Mouse (Mus musculus) MEL (cell line): ENCODE data around the gene Rhof. TPM values are rescaled to one million over a fixed set of nuclear protein-coding genes. Genes with fewer than 3 reads are reported as not detected.
A peak's percentile ranks its signal among the peaks of the same experiment; 100 is the strongest.

ENCODE experiments used
- DNase-seq: peaks from one replicate; pipeline ENCODE4 v3.0.0; 2011; ENCODE audit warnings: low read depth, low spot score
- H3K27ac ChIP-seq: 2 replicates; pipeline ENCODE4 v1.5.1; 2012; ENCODE audit warnings: low read depth, mild to moderate bottlenecking, control low read depth, low read length, moderate library complexity; ENCODE audit not compliant: control insufficient read depth
- H3K27me3 ChIP-seq, 2 experiments: fragments of 150-350 bp in 1 of 2; sonication (generic) in 1 of 2; 2 replicates each; pipeline ENCODE4 v1.6.1; 2012; ENCODE audit warnings: low read length in 2 of 2, mild to moderate bottlenecking in 2 of 2, improper control_type of control experiment in 1 of 2, moderate library complexity in 1 of 2; ENCODE audit not compliant: insufficient read depth in 2 of 2, control insufficient read depth in 1 of 2
- H3K36me3 ChIP-seq, 2 experiments: 2 replicates each; pipeline ENCODE4 v1.6.1; 2012 to 2014; ENCODE audit warnings: low read length in 2 of 2, improper control_type of control experiment in 1 of 2, inconsistent platforms in 1 of 2, mild to moderate bottlenecking in 1 of 2; ENCODE audit not compliant: insufficient read depth in 2 of 2, control insufficient read depth in 1 of 2
- H3K4me1 ChIP-seq, 2 experiments: fragments of 150-350 bp in 1 of 2; sonication (generic) in 1 of 2; 2 replicates each; pipeline ENCODE4 v1.6.1; 2012; ENCODE audit warnings: low read length in 2 of 2, improper control_type of control experiment in 1 of 2, mild to moderate bottlenecking in 1 of 2; ENCODE audit not compliant: insufficient read depth in 2 of 2, control insufficient read depth in 1 of 2
- H3K4me3 ChIP-seq, 2 experiments: fragments of 150-350 bp in 1 of 2; sonication (generic) in 1 of 2; 2 replicates each; pipeline ENCODE4 v1.5.1; 2012; ENCODE audit warnings: low read depth in 2 of 2, low read length in 2 of 2, mild to moderate bottlenecking in 2 of 2, moderate library complexity in 2 of 2, control low read depth in 1 of 2, improper control_type of control experiment in 1 of 2; ENCODE audit not compliant: control insufficient read depth in 1 of 2, insufficient read depth in 1 of 2
- H3K79me2 ChIP-seq: 2 replicates; pipeline ENCODE4 v1.6.1; 2012; ENCODE audit warnings: mild to moderate bottlenecking, low read length, moderate library complexity; ENCODE audit not compliant: control insufficient read depth, poor library complexity, insufficient read depth
- H3K9ac ChIP-seq: 2 replicates; pipeline ENCODE4 v1.6.1; 2012; ENCODE audit warnings: low read depth, mild to moderate bottlenecking, control low read depth, low read length, moderate library complexity; ENCODE audit not compliant: control insufficient read depth, poor library complexity, severe bottlenecking
- H3K9me3 ChIP-seq: fragments of 150-350 bp; sonication (generic); replicated peaks from 2 replicates; pipeline ENCODE4 v1.6.1; 2012; ENCODE audit warnings: mild to moderate bottlenecking, low read length, improper control_type of control experiment, moderate library complexity; ENCODE audit not compliant: insufficient read depth
- CHD1 ChIP-seq: IDR thresholded peaks from 2 replicates; pipeline ENCODE4 v1.6.1; 2012; ENCODE audit warnings: low read depth, mild to moderate bottlenecking, inconsistent platforms, low read length, improper control_type of control experiment
- E2F4 ChIP-seq: IDR thresholded peaks from 2 replicates; pipeline ENCODE4 v1.6.1; 2011; ENCODE audit warnings: low read depth, low read length, improper control_type of control experiment, borderline replicate concordance
- ETS1 ChIP-seq: IDR thresholded peaks from 2 replicates; pipeline ENCODE4 v1.6.1; 2012; ENCODE audit warnings: low read depth, mild to moderate bottlenecking, inconsistent platforms, low read length, improper control_type of control experiment, moderate library complexity
- GABPA ChIP-seq: IDR thresholded peaks from 2 replicates; pipeline ENCODE4 v1.6.1; 2012; ENCODE audit warnings: low read depth, mild to moderate bottlenecking, inconsistent platforms, low read length, improper control_type of control experiment, moderate library complexity
- GATA1 ChIP-seq: IDR thresholded peaks from 2 replicates; pipeline ENCODE4 v1.6.1; 2011; ENCODE audit warnings: low read depth, low read length, improper control_type of control experiment
- JUND ChIP-seq: IDR thresholded peaks from 2 replicates; pipeline ENCODE4 v1.6.1; 2011; ENCODE audit warnings: low read depth, mild to moderate bottlenecking, improper control_type of control experiment, low read length
- MAX ChIP-seq: IDR thresholded peaks from 2 replicates; pipeline ENCODE4 v1.6.1; 2011; ENCODE audit warnings: low read length, improper control_type of control experiment
- MEF2A ChIP-seq: IDR thresholded peaks from 2 replicates; pipeline ENCODE4 v1.6.1; 2014; ENCODE audit warnings: low read depth, mild to moderate bottlenecking, inconsistent platforms, low read length, improper control_type of control experiment; ENCODE audit not compliant: poor library complexity, insufficient replicate concordance, severe bottlenecking; ENCODE audit errors: extremely low read depth
- NELFE ChIP-seq: IDR thresholded peaks from 2 replicates; pipeline ENCODE4 v1.6.1; 2011; ENCODE audit warnings: low read depth, low read length, improper control_type of control experiment
- POLR2AphosphoS2 ChIP-seq: IDR thresholded peaks from 2 replicates; pipeline ENCODE4 v1.6.1; 2011; ENCODE audit warnings: low read length, improper control_type of control experiment
- RCOR1 ChIP-seq: IDR thresholded peaks from 2 replicates; pipeline ENCODE4 v1.6.1; 2012; ENCODE audit warnings: low read depth, mild to moderate bottlenecking, inconsistent platforms, low read length, improper control_type of control experiment
- SMC3 ChIP-seq: IDR thresholded peaks from 2 replicates; pipeline ENCODE4 v1.6.1; 2011; ENCODE audit warnings: low read depth, low read length, improper control_type of control experiment
- UBTF ChIP-seq: IDR thresholded peaks from 2 replicates; pipeline ENCODE4 v1.6.1; 2012; ENCODE audit warnings: low read depth, mild to moderate bottlenecking, inconsistent platforms, low read length, improper control_type of control experiment, moderate library complexity, borderline replicate concordance; ENCODE audit not compliant: insufficient read depth
- USF2 ChIP-seq, 2 experiments: IDR thresholded peaks; 2 replicates each; pipeline ENCODE4 v1.6.1; 2011 to 2012; ENCODE audit warnings: improper control_type of control experiment in 2 of 2, low read length in 2 of 2, borderline replicate concordance in 1 of 2, inconsistent platforms in 1 of 2, low read depth in 1 of 2, mild to moderate bottlenecking in 1 of 2; ENCODE audit not compliant: insufficient read depth in 1 of 2
- ZMIZ1 ChIP-seq: IDR thresholded peaks from 2 replicates; pipeline ENCODE4 v1.6.1; 2012; ENCODE audit warnings: low read depth, mild to moderate bottlenecking, inconsistent platforms, low read length, improper control_type of control experiment, moderate library complexity
- ZNF384 ChIP-seq: IDR thresholded peaks from 2 replicates; pipeline ENCODE4 v1.6.1; 2012; ENCODE audit warnings: low read depth, mild to moderate bottlenecking, inconsistent platforms, low read length, improper control_type of control experiment
- polyA plus RNA-seq, 2 experiments: library from polyadenylated mRNA; stranded (reverse) in 1 of 2; unstranded in 1 of 2; fragments of >175 nt in 1 of 2; fragments of >200 nt in 1 of 2; gene quantifications; 2 replicates each; pipeline versions ENCODE4 v1.2.1 to v1.2.4; 2012; ENCODE audit warnings: low replicate concordance in 2 of 2, low read depth in 1 of 2; ENCODE audit not compliant: insufficient read length in 2 of 2, insufficient read depth in 1 of 2, missing spikeins in 1 of 2
- total RNA-seq: library from RNA; depleted of rRNA; stranded (reverse); fragments of 300-350 nt; gene quantifications from 2 replicates; pipeline ENCODE4 v1.2.3, GENCODE M21; 2012

The Rhof gene
- total and polyA plus RNA-seq, 3 experiments: 2.5 to 10.4 TPM; not detected in 1

DNA sequence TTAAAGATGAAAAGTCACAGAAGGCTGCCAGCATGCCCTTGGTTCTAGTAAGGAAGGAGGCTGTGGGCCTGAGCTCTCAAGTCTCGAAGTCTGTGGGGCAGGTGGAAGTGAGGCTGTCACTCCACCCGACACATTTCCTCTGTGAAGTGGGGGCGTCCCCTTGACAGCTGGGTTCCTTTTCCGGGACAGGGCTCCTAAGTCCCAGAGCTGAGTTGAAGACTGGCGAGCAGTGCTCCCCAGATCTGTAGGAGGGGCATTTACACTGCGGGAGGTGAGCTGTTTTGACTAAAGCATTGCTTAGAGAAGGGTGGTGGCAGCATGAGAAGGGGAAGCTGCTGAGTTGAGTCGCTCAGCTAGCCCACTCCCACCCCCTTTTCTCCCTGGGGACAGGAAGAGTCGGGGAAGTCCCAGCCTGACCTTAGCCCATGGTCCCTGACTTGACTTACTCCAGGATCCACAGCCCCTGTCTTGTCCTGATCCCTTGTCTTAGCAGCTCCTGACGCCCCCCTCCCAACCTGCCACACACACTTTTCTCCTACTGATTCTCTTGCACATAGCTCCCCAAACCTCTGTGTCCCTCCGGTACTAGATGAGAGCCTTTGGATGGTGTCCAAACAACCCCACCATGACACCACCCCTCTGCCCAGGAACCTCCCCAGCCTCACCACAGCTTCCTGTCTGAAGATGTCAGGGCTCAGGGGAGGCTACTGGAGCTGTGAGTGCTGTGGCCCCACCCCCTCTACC is 3.9 kb downstream of the Rhof start (continued):
- peak; percentile 34; the same call in 1 of the 2 replicates for TF ChIP-seq MAX
- TF ChIP-seq RCOR1: no peak
- TF ChIP-seq MEF2A: no peak
- no peak for TF ChIP-seq USF2 (IDR thresholded peaks at IDR 0.05; ENCODE audit: borderline replicate concordance in 1 of 2, insufficient read depth in 1 of 2, low read depth in 1 of 2, low read length in 2 of 2)
- peak; percentile 47; the same call in 1 of the 2 replicates for TF ChIP-seq ETS1
- peak; percentile 10; the same call in 1 of the 2 replicates for TF ChIP-seq SMC3
- no peak for TF ChIP-seq UBTF
- peak; percentile 45 for TF ChIP-seq NELFE
- no peak for TF ChIP-seq GATA1
- TF ChIP-seq POLR2AphosphoS2: peak; percentile 6; the same call in 1 of the 2 replicates
- TF ChIP-seq CHD1: 0 out of 2 replicates have a peak, but pooled peaks have one; percentile 15

DNA sequence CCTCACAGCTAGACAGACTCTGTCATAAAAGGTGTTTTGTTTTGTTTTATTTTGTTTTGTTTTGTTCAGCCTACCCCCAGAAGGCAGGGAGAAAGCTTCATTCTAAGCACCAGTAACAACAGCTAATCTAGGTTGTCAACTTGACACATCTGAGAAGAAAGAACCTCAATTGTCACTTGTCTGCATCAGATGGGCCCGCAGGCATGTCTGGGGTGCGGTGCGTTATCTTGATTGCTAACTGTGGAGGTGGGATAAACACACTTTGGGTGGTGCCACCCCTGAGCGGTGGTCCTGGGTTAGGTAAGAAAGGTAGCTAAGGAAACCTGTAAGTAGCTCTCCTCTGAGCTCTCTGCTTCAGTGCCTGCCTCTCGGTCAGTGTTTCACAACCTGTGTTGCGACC is 5.5 kb downstream of the Rhof start:
- Histone ChIP-seq H3K9ac (no peak overlapping the region), H3K4me3 (no peak overlapping the region), H3K9me3 (no peaks in the 10 kb centered on the region), H3K36me3 (peaks cover 0 to 37% of the 10 kb centered on the region in 2 experiments; a peak in 2 of 4 replicates), H3K27ac (peak overlapping the region; percentile 6; the same call in 1 of the 2 replicates), H3K27me3 (no peaks in the 10 kb centered on the region), H3K4me1 (peaks cover 17 to 52% of the 10 kb centered on the region in 2 experiments), H3K79me2 (no peaks in the 10 kb centered on the region)
- TF ChIP-seq GABPA: no peak
- TF ChIP-seq ZMIZ1: no peak
- TF ChIP-seq GATA1: peak; percentile 52
- no peak for TF ChIP-seq ZNF384
- 0 out of 2 replicates have a peak, but pooled peaks have one; percentile 24 for TF ChIP-seq ETS1
- no peak for TF ChIP-seq JUND
- no peak for TF ChIP-seq E2F4
- DNase-seq: no peak
